Mouse (Mus musculus): ENCODE data around the gene Nt5dc1. TPM values are rescaled to one million over a fixed set of nuclear protein-coding genes. Genes with fewer than 3 reads are reported as not detected.
"Not testable (repeated sequence)": the region's sequence is repeated elsewhere in the genome, so short reads cannot be mapped to it uniquely, and the experiment has no call there.

The Nt5dc1 gene
- polyA plus RNA-seq, 1 experiment from 2014 or later: 11.5 TPM

GRCm38 (mm10) chr10:34281211-34281961, 137.0 kb downstream of the Nt5dc1 start:
- 18% methylated on average over 14 of the region's 14 CpGs for WGBS
- no peaks in the 10 kb centered on the region for H3K27me3 ChIP-seq (replicated peaks; ENCODE audit: control insufficient read depth, insufficient read depth, low read length)
- peak overlapping the region; percentile 91 for H3K4me2 ChIP-seq (ENCODE audit: low read length)
- H3K36me3 ChIP-seq (ENCODE audit: control insufficient read depth, insufficient read depth, low read length): peaks cover 4% of the 10 kb centered on the region; the same call in 1 of the 2 replicates
- H3K27ac ChIP-seq (ENCODE audit: low read depth): 0 out of 2 replicates have a peak overlapping the region, but pooled peaks have one; percentile 38
- no peak for DNase-seq (ENCODE audit: low spot score)
- H3K4me1 ChIP-seq (replicated peaks; ENCODE audit: control insufficient read depth, insufficient read depth, low read length): peaks cover 18% of the 10 kb centered on the region
- H3K9ac ChIP-seq (ENCODE audit: low read length): peak overlapping the region; percentile 88
- peak; percentile 52 for ATAC-seq (replicated peaks; ENCODE audit: low FRiP score, low TSS enrichment, low read depth)
- peak overlapping the region; percentile 99 for H3K4me3 ChIP-seq (ENCODE audit: low read depth, low read length)
- H3K9me3 ChIP-seq (ENCODE audit: control insufficient read depth, low read length): no peaks in the 10 kb centered on the region

GRCm38 (mm10) chr10:34280591-34281175, 137.7 kb downstream of the Nt5dc1 start:
- H3K27me3 ChIP-seq (replicated peaks; ENCODE audit: control insufficient read depth, insufficient read depth, low read length): no peaks in the 10 kb centered on the region
- no peak for DNase-seq (ENCODE audit: low spot score)
- H3K9me3 ChIP-seq (ENCODE audit: control insufficient read depth, low read length): no peaks in the 10 kb centered on the region
- no peak overlapping the region for H3K9ac ChIP-seq (ENCODE audit: low read length)
- 25% methylated on average over 13 of the region's 13 CpGs for WGBS
- H3K4me1 ChIP-seq (replicated peaks; ENCODE audit: control insufficient read depth, insufficient read depth, low read length): peaks cover 18% of the 10 kb centered on the region
- no peak for ATAC-seq (replicated peaks; ENCODE audit: low FRiP score, low TSS enrichment, low read depth)
- peak overlapping the region; percentile 10; the same call in 1 of the 2 replicates for H3K4me3 ChIP-seq (ENCODE audit: low read depth, low read length)
- peak overlapping the region; percentile 91 for H3K4me2 ChIP-seq (ENCODE audit: low read length)
- no peak overlapping the region for H3K27ac ChIP-seq (ENCODE audit: low read depth)
- peaks cover 4% of the 10 kb centered on the region; the same call in 1 of the 2 replicates for H3K36me3 ChIP-seq (ENCODE audit: control insufficient read depth, insufficient read depth, low read length)

- DNase-seq (ENCODE audit: low spot score) (no peak), ATAC-seq (replicated peaks; ENCODE audit: low FRiP score, low TSS enrichment, low read depth) (no peak)
- no peaks in the 10 kb centered on the region for H3K27me3 ChIP-seq (replicated peaks; ENCODE audit: control insufficient read depth, insufficient read depth, low read length)
- no peaks in the 10 kb centered on the region for H3K36me3 ChIP-seq (ENCODE audit: control insufficient read depth, insufficient read depth, low read length)
- no peak overlapping the region for H3K4me3 ChIP-seq (ENCODE audit: low read depth, low read length)
- no peak overlapping the region for H3K9ac ChIP-seq (ENCODE audit: low read length)
- H3K4me1 ChIP-seq (replicated peaks; ENCODE audit: control insufficient read depth, insufficient read depth, low read length): no peaks in the 10 kb centered on the region
- H3K27ac ChIP-seq (ENCODE audit: low read depth): no peak overlapping the region
- H3K4me2 ChIP-seq (ENCODE audit: low read length): no peak overlapping the region
- no peaks in the 10 kb centered on the region for H3K9me3 ChIP-seq (ENCODE audit: control insufficient read depth, low read length)
- 65% methylated on average over 7 of the region's 7 CpGs for WGBS
These were observed 146.7 kb downstream of the Nt5dc1 start for GRCm38 (mm10) chr10:34271681-34272080.

GRCm38 (mm10) chr10:34267312-34268070, 150.9 kb downstream of the Nt5dc1 start:
- DNase-seq (ENCODE audit: low spot score) (no peak), ATAC-seq (replicated peaks; ENCODE audit: low FRiP score, low TSS enrichment, low read depth) (no peak)
- Histone ChIP-seq H3K4me3 (ENCODE audit: low read depth, low read length) (no peak overlapping the region), H3K4me1 (replicated peaks; ENCODE audit: control insufficient read depth, insufficient read depth, low read length) (no peaks in the 10 kb centered on the region), H3K36me3 (ENCODE audit: control insufficient read depth, insufficient read depth, low read length) (no peaks in the 10 kb centered on the region), H3K4me2 (ENCODE audit: low read length) (no peak overlapping the region), H3K9me3 (ENCODE audit: control insufficient read depth, low read length) (no peaks in the 10 kb centered on the region), H3K27me3 (replicated peaks; ENCODE audit: control insufficient read depth, insufficient read depth, low read length) (no peaks in the 10 kb centered on the region), H3K27ac (ENCODE audit: low read depth) (no peak overlapping the region), H3K9ac (ENCODE audit: low read length) (no peak overlapping the region)
- WGBS: 73% methylated on average over 5 of the region's 5 CpGs

DNA sequence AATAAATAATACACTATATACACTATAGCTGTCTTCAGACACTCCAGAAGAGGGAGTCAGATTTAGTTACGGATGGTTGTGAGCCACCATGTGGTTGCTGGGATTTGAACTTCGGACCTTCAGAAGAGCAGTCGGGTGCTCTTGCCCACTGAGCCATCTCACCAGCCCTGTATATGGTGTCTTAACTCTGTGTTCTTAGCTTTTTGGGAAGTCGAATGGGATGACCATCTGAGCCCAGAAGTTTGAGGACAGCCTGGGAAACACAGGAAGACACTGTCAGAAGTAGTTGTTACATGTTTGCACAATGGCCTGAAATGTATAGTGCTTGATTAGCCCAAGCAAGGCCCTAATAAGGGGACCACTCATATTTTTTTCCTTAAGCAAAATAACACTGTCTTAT, 153.2 kb downstream of the Nt5dc1 start:
- Histone ChIP-seq H3K27ac (ENCODE audit: low read depth) (no peak overlapping the region), H3K9ac (ENCODE audit: low read length) (no peak overlapping the region), H3K36me3 (ENCODE audit: control insufficient read depth, insufficient read depth, low read length) (no peaks in the 10 kb centered on the region), H3K4me2 (ENCODE audit: low read length) (no peak overlapping the region), H3K9me3 (ENCODE audit: control insufficient read depth, low read length) (no peaks in the 10 kb centered on the region), H3K4me1 (replicated peaks; ENCODE audit: control insufficient read depth, insufficient read depth, low read length) (no peaks in the 10 kb centered on the region), H3K27me3 (replicated peaks; ENCODE audit: control insufficient read depth, insufficient read depth, low read length) (no peaks in the 10 kb centered on the region), H3K4me3 (ENCODE audit: low read depth, low read length) (no peak overlapping the region)
- 87% methylated on average over 4 of the region's 4 CpGs for WGBS
- ATAC-seq (replicated peaks; ENCODE audit: low FRiP score, low TSS enrichment, low read depth) (no peak), DNase-seq (ENCODE audit: low spot score) (no peak)

GRCm38 (mm10) chr10:34252833-34253232, 165.5 kb downstream of the Nt5dc1 start:
- H3K27me3 ChIP-seq (replicated peaks; ENCODE audit: control insufficient read depth, insufficient read depth, low read length); H3K4me3 ChIP-seq (ENCODE audit: low read depth, low read length); ATAC-seq (replicated peaks; ENCODE audit: low FRiP score, low TSS enrichment, low read depth); H3K27ac ChIP-seq (ENCODE audit: low read depth); H3K9ac ChIP-seq (ENCODE audit: low read length); DNase-seq (ENCODE audit: low spot score); H3K9me3 ChIP-seq (ENCODE audit: control insufficient read depth, low read length); H3K4me2 ChIP-seq (ENCODE audit: low read length); H3K4me1 ChIP-seq (replicated peaks; ENCODE audit: control insufficient read depth, insufficient read depth, low read length); H3K36me3 ChIP-seq (ENCODE audit: control insufficient read depth, insufficient read depth, low read length): not testable (repeated sequence)
- WGBS: 91% methylated on average over 9 of the region's 9 CpGs

GRCm38 (mm10) chr10:34249594-34249993, 168.8 kb downstream of the Nt5dc1 start:
- no peaks in the 10 kb centered on the region for H3K36me3 ChIP-seq (ENCODE audit: control insufficient read depth, insufficient read depth, low read length)
- H3K4me2 ChIP-seq (ENCODE audit: low read length): no peak overlapping the region
- 42% methylated on average over 2 of the region's 2 CpGs for WGBS
- H3K9me3 ChIP-seq (ENCODE audit: control insufficient read depth, low read length): no peaks in the 10 kb centered on the region
- 0 out of 2 replicates have a peak, but pooled peaks cover 4% of the 10 kb centered on the region for H3K4me1 ChIP-seq (replicated peaks; ENCODE audit: control insufficient read depth, insufficient read depth, low read length)
- no peak for ATAC-seq (replicated peaks; ENCODE audit: low FRiP score, low TSS enrichment, low read depth)
- H3K9ac ChIP-seq (ENCODE audit: low read length): no peak overlapping the region
- no peak for DNase-seq (ENCODE audit: low spot score)
- H3K4me3 ChIP-seq (ENCODE audit: low read depth, low read length): no peak overlapping the region
- no peaks in the 10 kb centered on the region for H3K27me3 ChIP-seq (replicated peaks; ENCODE audit: control insufficient read depth, insufficient read depth, low read length)
- no peak overlapping the region for H3K27ac ChIP-seq (ENCODE audit: low read depth)

GRCm38 (mm10) chr10:34247757-34248156, 170.6 kb downstream of the Nt5dc1 start:
- Histone ChIP-seq H3K4me3 (ENCODE audit: low read depth, low read length) (no peak overlapping the region), H3K27ac (ENCODE audit: low read depth) (no peak overlapping the region), H3K36me3 (ENCODE audit: control insufficient read depth, insufficient read depth, low read length) (no peaks in the 10 kb centered on the region), H3K4me1 (replicated peaks; ENCODE audit: control insufficient read depth, insufficient read depth, low read length) (0 out of 2 replicates have a peak, but pooled peaks cover 4% of the 10 kb centered on the region), H3K4me2 (ENCODE audit: low read length) (no peak overlapping the region), H3K9ac (ENCODE audit: low read length) (no peak overlapping the region), H3K27me3 (replicated peaks; ENCODE audit: control insufficient read depth, insufficient read depth, low read length) (no peaks in the 10 kb centered on the region), H3K9me3 (ENCODE audit: control insufficient read depth, low read length) (no peaks in the 10 kb centered on the region)
- WGBS: 35% methylated on average over 3 of the region's 3 CpGs
- ATAC-seq (replicated peaks; ENCODE audit: low FRiP score, low TSS enrichment, low read depth): no peak
- DNase-seq (ENCODE audit: low spot score): no peak
